Mouse (Mus musculus): ENCODE measurements around the gene Chchd3.

Chchd3 gene

DNA sequence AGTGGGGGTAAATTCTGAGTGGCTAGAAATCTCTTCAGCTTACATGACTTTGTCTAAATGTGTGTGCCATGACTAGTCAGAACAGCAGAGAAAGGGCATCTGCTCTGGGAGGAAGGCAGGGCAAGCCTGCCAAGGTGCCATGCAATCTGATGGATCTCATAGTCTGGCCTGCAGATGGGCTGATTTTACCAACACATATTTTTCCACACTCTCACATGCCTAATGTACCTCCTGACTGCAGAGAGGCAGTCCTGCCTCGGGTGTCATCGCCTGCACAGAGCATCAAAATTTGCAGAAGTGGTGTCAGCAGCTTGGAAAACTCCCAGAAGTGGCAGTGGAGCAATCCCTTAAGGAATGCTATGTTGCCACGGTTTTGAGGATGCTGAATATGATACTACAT lies 55.5 kb downstream of the Chchd3 start:
- DNase-seq (ENCODE audit: low read depth in 2 of 2, low spot score in 2 of 2): no peak

DNA sequence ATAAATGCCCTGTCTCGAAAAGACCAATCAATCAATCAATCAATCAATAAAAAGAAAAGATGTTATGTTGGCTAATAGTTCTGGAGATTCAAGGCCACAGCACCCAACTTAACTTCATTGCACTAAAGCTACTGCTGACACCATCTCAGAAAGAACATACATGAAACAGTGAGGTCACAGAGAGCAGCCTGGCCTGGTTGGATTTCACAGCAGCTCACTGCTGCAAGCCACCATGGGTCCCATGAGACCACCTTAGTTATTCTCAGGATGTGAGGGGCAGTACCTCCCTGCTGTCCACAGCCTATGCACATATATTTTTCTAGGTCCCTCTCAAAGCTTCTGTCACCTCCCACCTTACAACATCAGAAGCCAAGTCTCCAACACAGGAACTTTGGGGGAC lies 57.1 kb downstream of the Chchd3 start:
- no peak for DNase-seq (ENCODE audit: low read depth in 2 of 2, low spot score in 2 of 2)

DNA sequence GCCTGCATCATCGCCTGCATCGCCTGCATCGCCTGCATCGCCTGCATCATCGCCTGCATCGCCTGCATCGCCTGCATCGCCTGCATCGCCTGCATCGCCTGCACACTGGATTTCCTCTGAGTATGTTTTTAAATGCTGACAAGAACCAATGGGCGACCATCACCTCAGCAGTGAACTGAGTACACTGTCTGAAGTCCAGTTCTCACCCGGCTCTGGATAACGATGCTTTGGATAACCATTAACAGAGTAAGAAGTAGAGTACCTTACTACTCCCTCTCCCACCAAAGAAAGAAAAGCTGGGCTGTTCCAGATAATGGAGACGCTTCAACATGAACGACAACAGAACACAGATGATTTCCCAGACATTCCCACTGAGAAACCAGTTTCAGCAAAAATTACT lies 58.8 kb downstream of the Chchd3 start:
- DNase-seq (ENCODE audit: low read depth in 2 of 2, low spot score in 2 of 2): no peak

DNA sequence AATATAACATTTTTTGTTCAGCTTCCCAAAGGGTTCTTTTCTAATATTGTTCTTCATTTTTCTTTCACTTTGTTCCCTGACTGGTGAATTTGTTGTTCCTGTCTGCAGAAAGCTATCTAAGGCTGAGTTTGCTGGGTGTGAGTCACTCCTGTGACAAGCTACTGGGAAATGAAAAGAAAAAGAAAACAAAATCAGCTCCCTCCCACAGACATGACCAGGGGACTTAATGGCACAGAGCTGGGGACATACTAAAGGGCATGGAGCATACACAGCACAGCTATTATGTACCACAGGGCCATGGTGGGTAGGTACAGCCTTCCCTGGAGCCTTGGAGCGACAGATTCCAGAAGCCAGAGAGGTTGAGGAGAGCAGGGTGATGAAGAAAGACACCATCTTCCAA lies 63.5 kb downstream of the Chchd3 start:
- DNase-seq (ENCODE audit: low read depth in 2 of 2, low spot score in 2 of 2): no peak

DNA sequence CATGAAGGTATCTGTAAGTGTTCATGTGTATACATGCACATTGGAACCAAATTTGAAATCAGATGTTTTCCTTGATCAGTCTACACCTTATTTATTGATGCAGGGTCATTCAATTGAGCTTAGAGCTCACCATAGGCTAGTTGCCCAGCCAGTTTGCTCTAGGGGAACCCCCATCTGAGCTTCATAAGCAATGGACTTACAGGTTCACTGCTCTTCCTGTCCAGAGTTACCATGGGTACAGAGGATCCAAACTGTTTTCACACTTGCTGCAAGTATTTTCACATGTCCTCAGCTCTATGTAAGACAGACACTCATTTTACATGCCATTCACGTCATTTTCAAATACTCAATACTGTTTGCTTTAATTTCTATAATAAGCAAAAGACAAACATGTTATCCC lies 66.2 kb downstream of the Chchd3 start:
- no peak for DNase-seq (ENCODE audit: low read depth in 2 of 2, low spot score in 2 of 2)

DNA sequence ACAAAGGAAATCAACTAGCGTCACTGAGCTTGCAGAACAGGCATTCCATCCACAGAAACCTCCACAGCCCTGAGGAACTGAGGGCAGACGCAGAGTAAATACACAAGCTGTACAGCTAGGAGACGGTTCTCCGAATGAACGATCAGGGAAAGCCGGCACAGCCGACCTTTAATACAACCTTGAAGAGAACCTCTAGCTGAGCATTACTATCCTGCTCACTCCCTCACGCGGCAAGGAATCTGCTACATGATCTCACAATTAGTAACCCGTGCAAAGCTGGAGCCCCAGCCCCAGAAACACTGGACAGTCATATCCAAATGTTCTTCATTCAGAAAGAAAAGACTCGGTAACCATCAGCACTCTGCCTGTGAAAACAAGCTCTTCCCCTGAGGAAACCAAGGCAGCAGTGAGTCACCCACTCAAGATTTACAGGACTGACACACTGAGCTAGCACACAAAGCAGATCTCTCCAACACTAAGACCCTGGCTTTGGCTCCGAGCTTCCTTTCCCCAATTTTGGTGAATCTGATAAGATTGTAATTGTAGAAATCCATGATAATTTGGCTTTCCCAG lies 69.9 kb downstream of the Chchd3 start:
- no peak for DNase-seq (ENCODE audit: low read depth in 2 of 2, low spot score in 2 of 2)

DNA sequence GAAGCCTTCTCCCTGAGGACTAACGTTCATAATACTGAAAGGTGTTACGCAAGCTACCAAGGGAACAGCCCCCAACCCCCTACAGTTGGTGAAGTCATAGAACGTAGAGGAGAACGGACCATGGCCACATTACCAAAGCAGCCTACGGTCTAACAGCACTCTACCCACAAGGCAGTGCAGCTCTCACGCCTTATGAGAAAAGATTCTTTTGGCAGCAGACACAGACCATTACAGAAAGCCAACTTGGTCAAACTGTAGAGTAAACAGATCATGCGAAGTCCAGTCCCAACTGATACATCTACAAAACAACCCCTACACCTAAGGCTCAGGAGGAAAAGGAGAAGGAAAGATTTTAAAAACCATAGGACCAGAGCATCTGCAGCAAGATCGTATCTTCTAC lies 71.5 kb downstream of the Chchd3 start:
- no peak for DNase-seq (ENCODE audit: low read depth in 2 of 2, low spot score in 2 of 2)

DNA sequence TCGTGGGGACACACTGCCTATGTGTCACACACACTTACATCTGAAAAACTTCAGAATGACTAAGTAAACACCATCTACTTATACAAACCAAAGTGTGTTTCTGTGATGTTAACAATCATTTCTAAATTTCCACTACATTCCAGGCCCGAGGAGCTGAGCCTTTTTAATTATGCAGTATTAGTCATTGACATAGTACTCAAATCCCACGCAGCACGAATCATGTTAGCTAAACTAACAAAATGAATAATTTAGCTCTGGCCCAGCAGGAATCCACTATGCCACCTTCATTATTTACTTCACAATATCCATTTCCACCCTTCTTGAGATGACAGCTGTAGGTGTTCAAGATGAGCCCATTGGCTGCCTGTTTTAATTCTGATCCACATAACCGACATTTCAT lies 76.2 kb downstream of the Chchd3 start:
- no peak for DNase-seq (ENCODE audit: low read depth in 2 of 2, low spot score in 2 of 2)

DNA sequence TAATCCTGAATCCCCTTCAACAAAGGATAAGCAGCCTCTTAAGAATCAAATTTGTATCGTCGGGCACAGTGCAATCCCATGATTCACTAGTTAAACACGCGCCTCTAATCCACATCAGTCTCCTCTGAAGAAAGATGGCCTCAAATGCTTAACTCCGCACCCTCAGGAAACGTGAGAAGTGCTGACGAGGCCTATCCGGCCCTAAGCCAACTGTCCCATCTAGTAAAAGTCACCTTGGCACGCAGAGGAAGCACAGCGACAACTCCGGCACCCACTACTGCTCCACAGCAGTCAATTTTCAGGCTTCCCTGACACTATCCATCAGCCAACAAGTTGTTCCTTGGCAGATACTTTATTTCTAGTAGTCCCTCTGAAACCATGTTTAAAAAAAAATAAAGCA lies 78.8 kb downstream of the Chchd3 start:
- no peak for DNase-seq (ENCODE audit: low read depth in 2 of 2, low spot score in 2 of 2)

DNA sequence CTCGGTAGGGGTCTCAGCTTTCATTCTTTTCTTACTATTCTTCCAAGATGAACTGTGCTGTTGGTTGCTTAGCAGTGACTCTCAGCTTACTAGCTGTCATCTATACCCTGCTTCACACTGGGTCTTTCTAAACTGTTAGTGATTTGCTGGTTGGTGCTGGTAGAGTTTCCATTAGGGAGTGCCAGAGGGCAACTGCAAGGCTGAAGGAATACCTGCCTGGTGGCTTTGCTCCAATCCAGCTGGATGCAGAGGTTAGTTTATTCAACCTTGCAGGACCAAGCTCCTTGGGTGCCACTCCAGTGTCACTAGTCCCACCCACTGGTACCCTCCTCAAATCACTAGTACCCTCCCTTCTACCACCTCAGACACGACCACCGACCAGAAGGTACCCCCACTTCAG lies 81.2 kb downstream of the Chchd3 start:
- DNase-seq (ENCODE audit: low read depth in 2 of 2, low spot score in 2 of 2): no peak

DNA sequence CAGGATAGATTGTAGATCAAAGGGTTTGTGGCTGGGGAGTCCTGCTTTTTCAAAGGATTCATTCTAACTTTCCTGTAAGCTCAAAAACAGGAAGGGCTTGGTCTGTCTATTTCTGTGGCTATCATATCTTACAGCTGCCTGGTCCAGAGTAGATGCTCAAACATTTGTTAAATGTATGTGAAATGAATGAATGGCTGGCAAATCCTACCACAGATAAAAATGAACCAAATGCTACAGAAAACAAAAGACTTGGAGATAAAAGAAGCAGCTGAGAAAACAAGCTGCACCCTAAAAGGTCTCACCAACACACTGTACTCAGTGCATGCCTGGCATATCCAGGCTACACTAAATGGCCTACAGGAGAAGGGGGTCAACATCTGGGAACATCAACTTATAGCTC lies 88.1 kb downstream of the Chchd3 start:
- no peak for DNase-seq (ENCODE audit: low read depth in 2 of 2, low spot score in 2 of 2)

DNA sequence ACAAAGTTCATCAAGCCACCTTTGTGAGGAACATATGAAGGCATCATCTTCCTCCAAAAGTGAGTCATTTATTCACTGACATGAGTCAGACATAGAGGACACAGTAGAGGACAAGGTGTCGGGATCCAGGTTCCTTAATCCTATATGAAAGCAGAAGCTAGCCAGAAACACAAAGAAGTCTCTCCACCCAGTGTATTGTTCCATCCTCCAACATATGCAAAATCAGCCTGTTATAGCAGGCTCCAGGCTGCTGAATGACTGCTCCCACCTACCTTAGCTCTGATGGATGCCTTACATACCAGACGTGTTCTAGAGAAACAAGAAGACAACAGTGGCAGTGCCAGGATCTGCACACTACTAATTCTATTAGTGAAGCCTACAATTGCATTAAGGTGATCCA lies 91.1 kb downstream of the Chchd3 start:
- no peak for DNase-seq (ENCODE audit: low read depth in 2 of 2, low spot score in 2 of 2)

DNA sequence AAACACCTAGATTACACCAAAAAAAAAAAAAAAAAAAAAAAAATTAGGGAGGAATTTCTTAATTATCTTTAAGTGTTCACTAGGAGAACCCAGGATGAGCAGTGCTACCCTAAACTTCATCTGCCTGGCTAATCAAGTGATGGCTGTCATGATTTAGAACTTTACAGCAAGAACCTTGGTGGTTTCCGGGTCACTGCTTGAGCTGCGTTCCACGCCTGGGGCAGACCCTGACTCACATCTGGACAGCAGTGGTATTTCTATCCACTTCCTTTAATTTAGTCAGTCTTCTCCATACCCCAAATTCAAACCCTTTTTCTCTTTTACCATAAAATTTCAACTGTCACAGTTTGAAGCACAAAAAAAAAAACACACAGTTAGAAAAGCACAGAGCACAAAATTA lies 98.0 kb downstream of the Chchd3 start:
- no peak for DNase-seq (ENCODE audit: low read depth in 2 of 2, low spot score in 2 of 2)

DNA sequence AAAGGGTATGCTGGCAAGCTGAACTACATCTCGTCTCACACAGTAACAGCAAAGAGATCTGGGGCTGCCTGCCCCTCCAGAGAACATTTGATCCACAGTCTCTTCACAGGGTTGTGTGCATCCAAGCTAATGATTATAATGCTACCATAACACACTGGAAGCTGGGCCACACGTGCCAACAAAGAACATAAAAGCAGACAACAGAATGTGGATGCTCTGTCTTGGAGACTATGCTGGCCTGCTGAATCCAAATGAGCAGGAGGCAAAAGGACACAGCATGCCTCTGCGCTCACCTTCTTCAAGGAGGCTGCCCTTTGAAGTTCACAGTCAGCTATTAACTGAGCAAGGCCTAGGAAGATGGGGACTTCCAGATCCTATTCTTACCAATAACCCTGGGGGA lies 98.6 kb downstream of the Chchd3 start:
- DNase-seq (ENCODE audit: low read depth in 2 of 2, low spot score in 2 of 2): no peak

DNA sequence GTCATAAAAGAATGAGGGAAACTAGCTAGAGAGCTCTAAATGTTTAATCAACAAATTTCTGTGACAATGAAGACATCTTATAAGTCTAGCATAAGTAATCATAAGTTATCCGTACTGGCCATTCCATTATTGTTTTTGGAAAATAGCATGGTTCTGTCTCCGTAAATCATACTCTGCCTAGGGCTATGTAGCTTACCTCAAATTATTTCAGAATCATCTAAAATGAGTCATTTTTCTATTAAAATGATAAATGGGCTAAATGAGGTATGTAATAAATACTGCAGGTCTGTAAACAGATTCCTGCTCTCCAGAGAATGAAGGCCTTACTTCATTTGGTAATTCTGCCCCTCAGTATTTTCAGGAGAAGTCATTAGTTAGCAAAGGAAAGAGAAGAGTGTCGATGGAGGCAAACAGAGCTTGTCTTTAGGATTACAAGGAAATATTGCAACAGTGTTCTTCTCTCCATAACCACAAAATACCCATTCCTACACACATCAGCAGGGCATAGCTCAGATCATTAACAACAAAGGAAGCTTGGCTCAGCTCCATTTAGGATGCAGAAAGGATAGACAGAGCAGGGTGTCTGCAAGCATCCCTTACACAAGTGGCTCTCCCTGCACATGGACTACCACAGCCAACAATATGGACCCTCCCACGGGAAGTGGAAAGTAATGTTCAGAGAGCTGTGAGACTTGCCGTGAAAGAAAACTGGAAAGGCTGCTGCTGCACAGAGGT lies 100.1 kb downstream of the Chchd3 start:
- DNase-seq (ENCODE audit: low read depth in 2 of 2, low spot score in 2 of 2): no peak

DNA sequence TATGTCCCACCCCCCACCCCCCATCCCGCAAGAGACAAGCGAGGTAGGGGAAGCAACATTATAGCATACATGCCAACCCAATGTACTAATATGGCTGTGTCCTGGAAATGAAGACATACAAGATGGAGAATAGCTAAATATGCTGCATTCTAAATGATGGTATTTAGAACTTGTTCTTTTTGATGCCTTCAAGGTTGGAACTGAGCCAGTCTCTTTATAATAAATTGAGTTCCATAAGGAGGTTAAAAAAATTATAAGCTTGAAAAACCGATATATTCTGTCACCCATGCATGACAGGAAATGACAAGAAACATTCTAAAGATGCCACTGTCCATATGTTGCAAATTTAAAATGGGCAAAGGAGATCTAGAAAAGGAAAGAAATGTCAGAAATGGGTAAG lies 104.6 kb downstream of the Chchd3 start:
- DNase-seq (ENCODE audit: low read depth in 2 of 2, low spot score in 2 of 2): no peak

DNA sequence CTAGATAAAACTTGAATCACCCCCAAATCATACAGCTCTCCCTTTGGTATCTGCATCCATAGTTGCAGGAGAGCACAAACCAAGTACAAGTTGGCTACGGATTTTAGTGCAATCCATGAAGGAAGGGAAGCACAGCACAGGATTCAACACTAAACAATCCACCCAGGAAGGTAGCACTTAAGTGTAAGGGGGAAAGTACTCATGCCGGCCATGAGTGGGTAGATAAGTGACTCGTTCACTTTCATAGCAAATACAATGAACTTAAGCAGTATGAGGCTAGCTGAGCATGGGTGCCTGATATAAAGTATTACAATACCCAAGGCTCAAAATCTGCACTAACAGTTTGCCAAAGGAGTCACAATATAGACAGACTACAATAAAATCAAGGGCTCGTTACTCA lies 109.1 kb downstream of the Chchd3 start:
- no peak for DNase-seq (ENCODE audit: low read depth in 2 of 2, low spot score in 2 of 2)

DNA sequence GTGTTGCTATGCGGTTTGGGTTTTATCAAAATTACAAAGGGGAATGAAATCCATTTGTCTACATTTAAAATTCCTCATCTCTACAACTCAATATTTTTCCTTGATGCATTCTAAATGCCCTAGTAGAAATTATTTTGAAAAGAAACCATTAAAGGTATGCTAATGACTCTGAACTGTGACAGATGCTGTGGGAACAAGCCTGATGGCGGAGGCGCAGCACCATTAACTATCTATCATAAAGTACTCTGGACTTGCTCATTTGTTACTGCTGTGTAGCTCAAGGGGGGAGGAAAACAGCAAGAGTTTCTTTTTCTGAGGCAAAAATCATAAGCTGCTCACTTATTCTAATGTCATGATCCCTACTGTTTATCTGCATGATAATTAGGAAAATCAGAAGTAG lies 110.4 kb downstream of the Chchd3 start:
- no peak for DNase-seq (ENCODE audit: low read depth in 2 of 2, low spot score in 2 of 2)

DNA sequence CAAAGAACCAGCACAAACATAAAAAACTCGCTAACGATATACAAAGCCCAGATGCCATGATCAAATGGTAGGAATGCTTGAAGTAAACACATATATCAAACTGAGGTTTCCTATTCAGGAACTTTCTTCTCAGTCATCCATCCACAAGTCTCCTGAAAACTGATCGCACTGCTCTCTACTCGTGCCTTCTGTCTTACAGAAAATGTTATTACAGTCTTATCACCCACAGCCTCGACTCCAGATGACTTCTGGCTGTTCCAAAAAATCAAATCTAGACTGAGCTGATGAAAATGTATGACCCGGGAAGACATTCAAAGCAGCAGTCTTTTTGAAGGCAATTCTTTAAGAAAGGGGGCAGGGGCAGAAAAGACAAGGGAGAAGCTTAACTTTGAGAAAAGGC lies 112.8 kb downstream of the Chchd3 start:
- no peak for DNase-seq (ENCODE audit: low read depth in 2 of 2, low spot score in 2 of 2)

DNA sequence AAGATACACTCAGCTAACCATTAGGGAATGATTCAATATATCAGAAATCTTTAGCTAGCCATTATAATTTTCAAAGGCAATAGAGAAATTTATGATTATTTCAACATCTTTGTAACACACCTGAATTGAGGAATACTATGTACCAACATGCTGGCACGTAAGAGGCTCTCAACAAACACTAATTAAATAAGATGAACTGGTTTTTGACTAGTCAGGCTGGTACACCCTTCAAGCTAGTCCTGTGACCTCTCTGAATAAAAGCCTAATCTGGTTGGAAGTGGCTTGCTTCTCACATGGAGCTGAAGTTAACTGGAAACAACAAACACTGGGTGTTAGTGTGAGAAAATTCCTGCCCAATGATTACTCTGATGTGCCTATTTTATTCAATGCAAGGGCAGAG lies 115.1 kb downstream of the Chchd3 start:
- no peak for DNase-seq (ENCODE audit: low read depth in 2 of 2, low spot score in 2 of 2)

DNA sequence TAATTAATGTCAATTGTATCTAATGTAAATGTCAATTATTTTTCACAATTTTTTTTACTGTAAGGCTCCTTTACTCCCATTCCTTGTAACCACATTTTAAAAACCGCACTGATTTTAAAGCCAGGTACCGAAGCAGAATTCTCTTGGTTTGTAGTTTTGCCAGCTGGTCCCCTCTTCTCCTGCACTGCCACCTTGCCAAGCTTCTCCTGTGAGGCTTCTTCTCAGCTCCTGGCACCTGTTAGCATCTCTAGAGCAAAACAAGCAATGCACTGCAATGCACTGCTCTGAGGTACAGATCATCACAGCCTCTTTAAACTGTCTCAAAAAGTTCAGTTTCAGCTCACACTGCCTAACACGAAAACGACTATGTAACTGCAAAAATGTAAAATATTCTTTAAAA lies 116.4 kb downstream of the Chchd3 start:
- no peak for DNase-seq (ENCODE audit: low read depth in 2 of 2, low spot score in 2 of 2)

DNA sequence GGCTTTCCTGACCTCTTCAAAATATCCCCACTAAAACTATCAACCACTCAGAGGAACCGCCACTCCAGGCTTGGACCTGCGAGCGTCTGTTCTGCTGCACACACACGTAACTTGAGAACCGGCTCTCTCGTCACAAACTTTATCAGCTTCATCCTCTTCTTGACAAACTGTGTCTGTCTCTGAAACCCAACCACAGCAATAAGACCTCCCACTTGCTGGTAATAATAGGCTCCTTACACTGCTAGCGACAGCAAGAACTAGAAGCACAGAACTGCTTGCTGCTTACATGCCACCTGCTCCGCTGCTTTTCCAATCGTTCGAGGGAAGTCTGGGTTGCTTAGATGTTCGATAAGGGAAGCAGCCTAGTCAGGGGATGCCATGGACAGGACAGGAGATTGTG lies 119.8 kb downstream of the Chchd3 start:
- DNase-seq (ENCODE audit: low read depth in 2 of 2, low spot score in 2 of 2): no peak

DNA sequence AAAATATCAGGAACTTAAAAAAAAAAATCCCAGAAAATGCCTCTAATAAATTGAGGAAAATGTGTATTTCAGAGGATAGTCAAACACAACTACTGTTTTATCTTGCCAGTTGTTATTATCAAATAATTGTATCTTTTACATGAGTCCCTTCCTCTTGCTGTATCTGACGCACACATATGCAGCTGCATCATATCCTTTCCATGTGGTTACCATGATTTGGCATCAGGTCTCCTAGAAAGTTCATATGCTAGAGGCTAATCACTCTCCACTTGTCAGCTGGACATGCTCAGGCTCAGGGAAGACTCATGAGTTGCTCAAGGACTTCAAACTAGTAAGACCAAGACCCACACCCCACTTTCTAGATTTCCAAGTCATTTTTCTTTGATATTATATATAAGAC lies 122.4 kb downstream of the Chchd3 start:
- no peak for DNase-seq (ENCODE audit: low read depth in 2 of 2, low spot score in 2 of 2)
